Mouse (Mus musculus) embryonic facial prominence, embryonic 12.5 days (tissue): Measurements from ENCODE around the gene Gm21541. TPM values are rescaled to one million over a fixed set of nuclear protein-coding genes. Genes with fewer than 3 reads are reported as not detected.
"Not testable (repeated sequence)": the region's sequence is repeated elsewhere in the genome, so short reads cannot be mapped to it uniquely, and the experiment has no call there.

Experiments used
- ATAC-seq: fragments of 200-750 bp; cut with Nextera tagmentation; 2 replicates; pipeline ENCODE4 v1.8.0; 2017; ENCODE audit not compliant: insufficient number of reproducible peaks, insufficient read depth, low FRiP score, low TSS enrichment
- H3K27ac ChIP-seq: fragments of 300-500 bp; sonication (generic); 2 replicates; pipeline ENCODE4 v1.5.1; 2016; ENCODE audit warnings: mild to moderate bottlenecking
- H3K27me3 ChIP-seq: fragments of 300-500 bp; sonication (generic); 2 replicates; pipeline ENCODE4 v1.6.1; 2016; ENCODE audit warnings: mild to moderate bottlenecking, moderate library complexity
- H3K36me3 ChIP-seq: fragments of 300-500 bp; sonication (generic); 2 replicates; pipeline ENCODE4 v1.6.1; 2016; ENCODE audit warnings: mild to moderate bottlenecking
- H3K4me1 ChIP-seq: fragments of 300-500 bp; sonication (generic); 2 replicates; pipeline ENCODE4 v1.6.1; 2016
- H3K4me2 ChIP-seq: fragments of 300-500 bp; sonication (generic); replicated peaks from 2 replicates; pipeline ENCODE4 v1.6.1; 2016; ENCODE audit warnings: mild to moderate bottlenecking, moderate library complexity
- H3K4me3 ChIP-seq: fragments of 300-500 bp; sonication (generic); 2 replicates; pipeline ENCODE4 v1.5.1; 2016; ENCODE audit warnings: mild to moderate bottlenecking
- H3K9ac ChIP-seq: fragments of 300-500 bp; sonication (generic); 2 replicates; pipeline ENCODE4 v1.6.1; 2016; ENCODE audit warnings: mild to moderate bottlenecking, moderate library complexity
- H3K9me3 ChIP-seq: fragments of 300-500 bp; sonication (generic); 2 replicates; pipeline ENCODE4 v1.6.1; 2016; ENCODE audit warnings: mild to moderate bottlenecking, moderate library complexity
- WGBS: fragments of 180-500 bp; shearing (Covaris S2); methylation state at CpG from one replicate; pipeline ENCODE4 v1.1.7; 2016; 5-methylcytosine and 5-hydroxymethylcytosine counted together
- polyA plus RNA-seq: library from polyadenylated mRNA; unstranded; fragments of >200 nt; fragmentation: Nextera tagmentation; extraction: Ambion mirVana; gene quantifications from 2 replicates; pipeline ENCODE4 v1.2.1, GENCODE M21; 2016

Gm21541 gene
- polyA plus RNA-seq: 11.7 TPM in 1 of 2 replicates, not detected in the other

GRCm38 (mm10) chr4:41903310-41903709 lies at the start of gene Gm21541:
Gene Gm21541, plus strand, starts transcription at chr4:41903610.
- H3K4me3 ChIP-seq, H3K27ac ChIP-seq, H3K9me3 ChIP-seq, H3K4me2 ChIP-seq, H3K36me3 ChIP-seq, ATAC-seq, H3K9ac ChIP-seq, H3K27me3 ChIP-seq, H3K4me1 ChIP-seq: not testable (repeated sequence)
- no CpG with 5 or more reads among the region's 5 CpGs for WGBS

GRCm38 (mm10) chr4:41941272-41941671 lies 37.9 kb downstream of the Gm21541 start, which contains the start of gene Gm20878:
Gene Gm20878, plus strand, starts transcription at chr4:41941572.
- WGBS: no CpG with 5 or more reads among the region's 8 CpGs
- not testable (repeated sequence) for H3K36me3 ChIP-seq, ATAC-seq, H3K27me3 ChIP-seq, H3K9ac ChIP-seq, H3K4me1 ChIP-seq, H3K9me3 ChIP-seq, H3K27ac ChIP-seq, H3K4me2 ChIP-seq, H3K4me3 ChIP-seq

Other genes with a start within 250 kb of the Gm21541 start
- 13.6 and 14.9 TPM in 2 replicates for gene Cntfr, start 206.5 kb upstream of the Gm21541 start, polyA plus RNA-seq
- gene Il11ra1, start 203.6 kb upstream of the Gm21541 start, polyA plus RNA-seq: 337 and 358 TPM in 2 replicates
- gene Rpp25l, start 190.1 kb upstream of the Gm21541 start, polyA plus RNA-seq: 84.9 and 87.8 TPM in 2 replicates
- gene Dctn3, start 180.4 kb upstream of the Gm21541 start, polyA plus RNA-seq: 117 and 122 TPM in 2 replicates
- 0.18 TPM in 1 of 2 replicates, not detected in the other for gene Arid3c, start 172.5 kb upstream of the Gm21541 start, polyA plus RNA-seq
- 40.4 and 41.5 TPM in 2 replicates for gene Galt, start 148.4 kb upstream of the Gm21541 start, polyA plus RNA-seq
- 74.1 and 76.6 TPM in 2 replicates for gene Sigmar1, start 147.5 kb upstream of the Gm21541 start, polyA plus RNA-seq
- gene Ccl27a, start 129.4 kb upstream of the Gm21541 start, polyA plus RNA-seq: 71.7 and 81.6 TPM in 2 replicates
- 4.0 and 4.4 TPM in 2 replicates for gene Gm20878, start 38.0 kb downstream of the Gm21541 start, polyA plus RNA-seq
- 0.32 and 0.37 TPM in 2 replicates for gene Fam205a4, start 62.4 kb downstream of the Gm21541 start, polyA plus RNA-seq
- 0.24 TPM in 1 of 2 replicates, not detected in the other for gene Gm21093, start 131.1 kb downstream of the Gm21541 start, polyA plus RNA-seq
- gene Gm3893, start 187.6 kb downstream of the Gm21541 start, polyA plus RNA-seq: not detected in 2 replicates
- gene Gm13304, start 211.2 kb downstream of the Gm21541 start, polyA plus RNA-seq: 26.6 TPM in 1 of 2 replicates, not detected in the other
- not detected in 2 replicates for gene Gm13306, start 249.8 kb downstream of the Gm21541 start, polyA plus RNA-seq